Mouse (Mus musculus): Measurements from ENCODE around the gene Xrcc2. TPM values are rescaled to one million over a fixed set of nuclear protein-coding genes. Genes with fewer than 3 reads are reported as not detected.
"Not testable (repeated sequence)": the region's sequence is repeated elsewhere in the genome, so short reads cannot be mapped to it uniquely, and the experiment has no call there.

Gene Xrcc2
- 4.4 and 6.0 TPM in 2 replicates for polyA plus RNA-seq (2015; fragmentation: Nextera tagmentation; extraction: Ambion mirVana)

- peak within 1 kb of the TSS; percentile 66 for H3K9ac ChIP-seq (replicated peaks)
- peak within 1 kb of the TSS; percentile 83 for H3K4me2 ChIP-seq
- WGBS = 8% methylated on average over 51 of the region's 51 CpGs
- no peaks in the 10 kb centered on the region for H3K36me3 ChIP-seq
- peak within 1 kb of the TSS; percentile 66 for H3K27ac ChIP-seq (replicated peaks)
- H3K9me3 ChIP-seq (replicated peaks) = no peaks in the 10 kb centered on the region
- peak within 1 kb of the TSS; percentile 87 for H3K4me3 ChIP-seq (replicated peaks)
- peak; percentile 98 for ATAC-seq (ENCODE audit: low FRiP score)
- H3K4me1 ChIP-seq = peaks cover 17% of the 10 kb centered on the region
- no peaks in the 10 kb centered on the region for H3K27me3 ChIP-seq (replicated peaks)
Observed at GRCm38 (mm10) chr5:25705567-25706349, at the start of gene Xrcc2. Gene Xrcc2, minus strand, starts transcription at chr5:25705825.

GRCm38 (mm10) chr5:25754236-25754766 lies 48.7 kb upstream of the Xrcc2 start:
- Histone ChIP-seq H3K27me3 (replicated peaks) (no peaks in the 10 kb centered on the region), H3K9me3 (replicated peaks) (no peaks in the 10 kb centered on the region), H3K9ac (replicated peaks) (no peak overlapping the region), H3K4me3 (replicated peaks) (no peak overlapping the region), H3K4me1 (peaks cover 23% of the 10 kb centered on the region), H3K36me3 (no peaks in the 10 kb centered on the region), H3K27ac (replicated peaks) (peak overlapping the region; percentile 58), H3K4me2 (peak overlapping the region; percentile 20)
- ATAC-seq (ENCODE audit: low FRiP score) = peak; percentile 79
- 8% methylated on average over 2 of the region's 2 CpGs for WGBS

DNA sequence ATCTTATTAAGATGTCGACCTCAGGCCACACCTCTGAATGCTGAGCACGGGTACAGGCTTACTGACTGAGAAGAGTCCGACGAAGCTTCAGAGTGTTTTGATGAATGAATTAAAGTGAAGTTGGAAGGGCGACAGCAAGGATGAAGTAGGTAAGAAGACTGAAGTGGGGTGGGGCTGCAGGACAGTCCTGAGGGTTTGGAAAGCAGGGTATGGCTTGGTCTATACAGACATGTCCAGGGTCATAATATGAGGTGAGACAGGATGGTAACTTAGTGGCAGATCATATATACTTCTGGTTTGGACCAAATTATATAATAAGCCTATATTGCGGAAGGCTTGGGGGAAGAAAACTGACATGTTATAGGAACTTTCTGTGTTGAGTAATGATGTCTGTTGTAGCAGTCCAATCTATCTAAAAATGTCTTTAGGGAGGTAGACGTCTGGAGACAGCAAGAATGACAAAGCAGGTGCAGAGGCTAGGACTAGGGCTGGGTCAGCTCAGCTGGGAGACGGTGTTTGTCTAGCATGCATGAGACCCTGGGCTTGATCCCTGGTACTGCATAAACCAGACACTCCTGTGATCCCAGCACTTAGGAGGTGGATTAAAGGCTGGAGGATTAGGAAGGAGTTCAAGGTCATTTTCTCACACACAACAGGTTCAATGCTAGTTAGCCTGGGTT lies 48.1 kb upstream of the Xrcc2 start:
- H3K36me3 ChIP-seq = no peaks in the 10 kb centered on the region
- 59% methylated on average over 8 of the region's 8 CpGs for WGBS
- no peak overlapping the region for H3K4me2 ChIP-seq
- H3K27me3 ChIP-seq (replicated peaks) = no peaks in the 10 kb centered on the region
- no peak overlapping the region for H3K9ac ChIP-seq (replicated peaks)
- peaks cover 20% of the 10 kb centered on the region for H3K4me1 ChIP-seq
- H3K4me3 ChIP-seq (replicated peaks) = no peak overlapping the region
- H3K27ac ChIP-seq (replicated peaks) = peak overlapping the region; percentile 58
- no peak for ATAC-seq (ENCODE audit: low FRiP score)
- no peaks in the 10 kb centered on the region for H3K9me3 ChIP-seq (replicated peaks)

- Histone ChIP-seq H3K4me2 (no peak overlapping the region), H3K27ac (replicated peaks) (no peak overlapping the region), H3K27me3 (replicated peaks) (no peaks in the 10 kb centered on the region), H3K9me3 (replicated peaks) (no peaks in the 10 kb centered on the region), H3K36me3 (no peaks in the 10 kb centered on the region), H3K9ac (replicated peaks) (no peak overlapping the region), H3K4me3 (replicated peaks) (no peak overlapping the region), H3K4me1 (peaks cover 20% of the 10 kb centered on the region)
- WGBS = 63% methylated on average over 5 of the region's 5 CpGs
- no peak for ATAC-seq (ENCODE audit: low FRiP score)
Observed at GRCm38 (mm10) chr5:25752862-25753261, 47.2 kb upstream of the Xrcc2 start.

DNA sequence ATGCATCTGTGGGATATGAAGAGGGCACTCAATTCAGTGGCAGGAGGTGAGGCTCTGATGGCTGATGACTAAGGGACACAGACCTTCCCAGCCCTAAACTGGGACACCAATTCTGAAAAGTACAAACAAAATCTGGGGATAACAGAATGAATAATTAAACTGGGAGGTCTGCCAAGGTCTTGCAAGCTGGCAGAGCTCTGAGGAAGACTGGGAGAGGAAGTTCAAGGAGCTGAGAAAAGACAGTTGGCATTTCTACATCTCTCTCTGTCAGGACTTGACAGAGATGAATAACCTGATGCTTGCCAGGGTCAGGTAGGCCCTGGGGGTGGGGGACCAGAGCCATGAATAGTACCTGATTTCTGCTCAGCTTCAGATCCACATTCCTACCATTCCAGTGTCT lies 45.9 kb upstream of the Xrcc2 start:
- Histone ChIP-seq H3K36me3 (no peaks in the 10 kb centered on the region), H3K4me2 (no peak overlapping the region), H3K9ac (replicated peaks) (no peak overlapping the region), H3K4me1 (peaks cover 20% of the 10 kb centered on the region), H3K27me3 (replicated peaks) (no peaks in the 10 kb centered on the region), H3K9me3 (replicated peaks) (no peaks in the 10 kb centered on the region), H3K27ac (replicated peaks) (no peak overlapping the region), H3K4me3 (replicated peaks) (no peak overlapping the region)
- no peak for ATAC-seq (ENCODE audit: low FRiP score)

DNA sequence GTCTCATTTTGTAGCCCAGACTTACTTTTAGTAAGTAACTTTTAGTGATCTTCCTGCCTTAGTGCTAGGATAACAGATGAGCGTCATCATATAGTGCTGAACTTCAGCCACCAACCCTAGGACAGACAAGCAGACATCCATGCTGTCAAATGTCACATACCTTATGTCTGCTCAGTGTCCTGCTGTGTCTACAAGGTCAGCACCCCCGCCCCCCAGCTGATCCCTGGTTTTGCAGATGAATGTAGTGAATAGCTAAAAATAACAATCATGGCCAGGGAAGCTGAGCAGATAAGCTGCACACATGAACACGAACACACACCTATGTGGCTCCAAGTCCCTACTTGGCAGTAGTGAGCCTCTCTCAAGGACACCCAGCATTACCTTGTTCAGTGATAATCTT lies 43.0 kb upstream of the Xrcc2 start:
- H3K36me3 ChIP-seq = no peaks in the 10 kb centered on the region
- H3K27me3 ChIP-seq (replicated peaks) = no peaks in the 10 kb centered on the region
- peaks cover 3% of the 10 kb centered on the region for H3K4me1 ChIP-seq
- 73% methylated on average over 3 of the region's 3 CpGs for WGBS
- no peak for ATAC-seq (ENCODE audit: low FRiP score)
- H3K4me3 ChIP-seq (replicated peaks) = no peak overlapping the region
- no peak overlapping the region for H3K4me2 ChIP-seq
- H3K27ac ChIP-seq (replicated peaks) = no peak overlapping the region
- no peaks in the 10 kb centered on the region for H3K9me3 ChIP-seq (replicated peaks)
- no peak overlapping the region for H3K9ac ChIP-seq (replicated peaks)

DNA sequence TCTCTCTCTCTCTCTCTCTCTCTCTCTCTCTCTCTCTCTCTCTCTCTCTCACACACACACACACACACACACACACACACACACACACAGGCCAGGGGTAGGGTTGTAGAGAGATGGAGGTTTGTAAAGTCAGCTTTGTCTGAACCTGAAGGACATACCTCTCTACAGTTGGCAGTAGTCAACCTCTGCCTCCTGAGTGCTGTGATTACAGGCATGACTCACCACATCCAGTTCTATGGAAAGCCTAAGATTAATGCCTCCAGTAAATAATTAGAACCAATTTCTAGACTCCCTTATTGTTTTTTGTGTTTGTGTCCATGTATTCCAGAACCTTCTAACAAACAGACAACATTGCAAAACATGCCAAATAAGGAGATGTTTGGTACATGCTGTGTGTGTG lies 42.3 kb upstream of the Xrcc2 start:
- H3K4me2 ChIP-seq = no peak overlapping the region
- H3K9me3 ChIP-seq (replicated peaks) = no peaks in the 10 kb centered on the region
- no peaks in the 10 kb centered on the region for H3K27me3 ChIP-seq (replicated peaks)
- H3K4me1 ChIP-seq = no peaks in the 10 kb centered on the region
- no peak overlapping the region for H3K27ac ChIP-seq (replicated peaks)
- no peak overlapping the region for H3K4me3 ChIP-seq (replicated peaks)
- ATAC-seq (ENCODE audit: low FRiP score) = no peak
- H3K9ac ChIP-seq (replicated peaks) = no peak overlapping the region
- H3K36me3 ChIP-seq = no peaks in the 10 kb centered on the region

GRCm38 (mm10) chr5:25738902-25739301 lies 33.3 kb upstream of the Xrcc2 start:
- H3K36me3 ChIP-seq; H3K4me1 ChIP-seq; H3K4me2 ChIP-seq; H3K4me3 ChIP-seq (replicated peaks); H3K27ac ChIP-seq (replicated peaks); H3K9me3 ChIP-seq (replicated peaks); H3K9ac ChIP-seq (replicated peaks); H3K27me3 ChIP-seq (replicated peaks); ATAC-seq (ENCODE audit: low FRiP score): not testable (repeated sequence)
- 96% methylated on average over 1 of the region's 1 CpGs for WGBS

- Histone ChIP-seq H3K27ac (replicated peaks) (no peak overlapping the region), H3K36me3 (no peaks in the 10 kb centered on the region), H3K27me3 (replicated peaks) (no peaks in the 10 kb centered on the region), H3K4me2 (no peak overlapping the region), H3K9me3 (replicated peaks) (no peaks in the 10 kb centered on the region), H3K4me1 (no peaks in the 10 kb centered on the region), H3K9ac (replicated peaks) (no peak overlapping the region), H3K4me3 (replicated peaks) (no peak overlapping the region)
- ATAC-seq (ENCODE audit: low FRiP score) = no peak
- 62% methylated on average over 3 of the region's 3 CpGs for WGBS
Observed at GRCm38 (mm10) chr5:25738448-25738847, 32.8 kb upstream of the Xrcc2 start.

DNA sequence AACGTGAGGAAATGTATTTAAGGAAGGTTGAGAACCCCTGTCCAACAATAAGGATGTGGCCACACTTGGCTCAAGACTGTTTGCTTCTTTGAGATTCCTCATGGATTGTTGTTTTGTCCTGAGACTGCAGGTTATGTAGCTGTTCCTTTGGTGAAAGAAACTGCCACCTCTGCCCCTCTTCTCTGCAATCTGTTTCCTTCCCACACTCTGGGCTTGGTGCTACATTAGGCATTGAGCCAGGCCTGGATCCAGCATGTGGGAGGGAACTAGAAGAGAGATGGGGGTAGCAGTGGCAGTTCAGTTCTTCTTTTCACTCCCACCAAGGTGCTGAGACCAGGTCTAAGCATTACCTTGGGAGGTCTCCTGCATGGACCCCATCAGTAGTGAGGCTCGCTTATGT lies 30.2 kb upstream of the Xrcc2 start:
- 84% methylated on average over 2 of the region's 2 CpGs for WGBS
- no peak for ATAC-seq (ENCODE audit: low FRiP score)
- H3K36me3 ChIP-seq = no peaks in the 10 kb centered on the region
- H3K27me3 ChIP-seq (replicated peaks) = no peaks in the 10 kb centered on the region
- no peaks in the 10 kb centered on the region for H3K9me3 ChIP-seq (replicated peaks)
- no peaks in the 10 kb centered on the region for H3K4me1 ChIP-seq
- H3K4me3 ChIP-seq (replicated peaks) = no peak overlapping the region
- H3K4me2 ChIP-seq = no peak overlapping the region
- no peak overlapping the region for H3K27ac ChIP-seq (replicated peaks)
- no peak overlapping the region for H3K9ac ChIP-seq (replicated peaks)

- no peak for ATAC-seq (ENCODE audit: low FRiP score)
- 10% methylated on average over 1 of the region's 1 CpGs for WGBS
Observed at GRCm38 (mm10) chr5:25734318-25734717, 28.7 kb upstream of the Xrcc2 start.

DNA sequence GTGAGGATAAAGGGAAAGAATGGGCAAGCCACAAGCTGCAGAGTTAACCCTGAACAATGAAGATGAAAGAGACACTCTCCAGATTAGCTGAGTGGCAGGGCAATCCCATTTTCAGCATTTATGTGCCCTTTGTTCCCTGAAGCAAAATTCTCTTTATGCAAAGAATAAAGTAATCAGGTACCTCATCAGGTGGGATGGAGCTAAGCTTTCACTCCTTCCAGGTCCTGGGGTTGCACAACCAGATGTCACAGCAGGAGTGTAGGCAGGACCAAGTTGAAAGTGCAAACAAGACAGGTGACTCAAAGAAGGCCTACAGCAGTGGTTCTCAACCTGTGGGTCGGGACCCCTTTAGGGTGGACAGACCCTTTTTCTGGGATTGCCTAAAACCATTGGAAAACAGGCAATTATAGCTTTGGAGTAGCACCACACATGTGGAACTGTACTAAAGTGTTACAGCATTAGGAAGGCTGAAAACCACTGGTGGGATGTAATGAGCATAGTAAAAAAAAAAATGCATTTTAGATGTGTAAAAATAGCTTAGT lies 18.6 kb upstream of the Xrcc2 start:
- Histone ChIP-seq H3K4me3 (replicated peaks) (no peak overlapping the region), H3K9ac (replicated peaks) (no peak overlapping the region), H3K9me3 (replicated peaks) (no peaks in the 10 kb centered on the region), H3K36me3 (no peaks in the 10 kb centered on the region), H3K27ac (replicated peaks) (no peak overlapping the region), H3K27me3 (replicated peaks) (no peaks in the 10 kb centered on the region), H3K4me1 (no peaks in the 10 kb centered on the region), H3K4me2 (no peak overlapping the region)
- 34% methylated on average over 1 of the region's 1 CpGs for WGBS
- no peak for ATAC-seq (ENCODE audit: low FRiP score)

More at GRCm38 (mm10) chr5:25734318-25734717, 28.7 kb upstream of the Xrcc2 start:
- no peak overlapping the region for H3K4me2 ChIP-seq
- H3K36me3 ChIP-seq = no peaks in the 10 kb centered on the region
- H3K9me3 ChIP-seq (replicated peaks) = no peaks in the 10 kb centered on the region
- no peaks in the 10 kb centered on the region for H3K4me1 ChIP-seq
- H3K27me3 ChIP-seq (replicated peaks) = no peaks in the 10 kb centered on the region
- no peak overlapping the region for H3K27ac ChIP-seq (replicated peaks)
- H3K9ac ChIP-seq (replicated peaks) = no peak overlapping the region
- H3K4me3 ChIP-seq (replicated peaks) = no peak overlapping the region
